Comparison of ENCODE assay signal across 10 mouse cellular contexts in genomic region chr13:49129845-49130244, GRCm38 (mm10). TPM values are rescaled to one million over a fixed set of nuclear protein-coding genes. Genes with fewer than 3 reads are reported as not detected.
DNase-seq lines count a peak whose midpoint lies in the region; ATAC-seq and TF ChIP-seq lines count a peak whose summit lies in the region.
"Had no signal": no experiment of that assay in that cellular context is flagged by ENCODE, and none has a peak within 500 bp of the region (broad histone marks: within the 10 kb centered on the region; RNA-seq: fewer than 3 reads in every experiment).

No protein-coding gene starts in this region.

- DNase-seq in embryonic facial prominence, embryonic 14.5 days (ENCODE audit: low spot score): peak; percentile 68
- no peak for DNase-seq in embryonic facial prominence, embryonic 10.5 days (ENCODE audit: low spot score)
- peak; percentile 75 to 80 for DNase-seq in left cerebral cortex, postnatal 14 days (ENCODE audit: low spot score in 2 of 2)
- peak; percentile 69 for DNase-seq in right cerebral cortex, postnatal 25 days
- no peak for DNase-seq in T-cell, adult 2 months (ENCODE audit: low spot score)

- H3K9ac ChIP-seq in embryonic facial prominence, embryonic 14.5 days (ENCODE audit: low read depth, low read length): no peak overlapping the region
- H3K9ac ChIP-seq in heart, embryonic 11.5 days (ENCODE audit: low read depth, low read length): no peak overlapping the region
- H3K9ac ChIP-seq in kidney, embryonic 14.5 days (ENCODE audit: low read depth, low read length): no peak overlapping the region

- intact Hi-C loops in left cerebral cortex, postnatal 14 days (cut with DNase I): no loop called here

- H3K9me3 ChIP-seq in embryonic facial prominence, embryonic 14.5 days (ENCODE audit: control insufficient read depth, low read length): no peaks in the 10 kb centered on the region
- no peaks in the 10 kb centered on the region for H3K9me3 ChIP-seq in embryonic facial prominence, embryonic 10.5 days
- H3K9me3 ChIP-seq in heart, embryonic 11.5 days (replicated peaks; ENCODE audit: control insufficient read depth, low read length): no peaks in the 10 kb centered on the region
- H3K9me3 ChIP-seq in kidney, embryonic 14.5 days (ENCODE audit: control insufficient read depth, low read length): no peaks in the 10 kb centered on the region

- peak; percentile 25; the same call in 1 of the 2 replicates for ATAC-seq in embryonic facial prominence, embryonic 14.5 days (ENCODE audit: low read depth)
- ATAC-seq in heart, embryonic 11.5 days (replicated peaks; ENCODE audit: insufficient number of reproducible peaks, low FRiP score, low TSS enrichment): no peak; the same call in 1 of the 2 replicates
- ATAC-seq in kidney, embryonic 14.5 days (ENCODE audit: low FRiP score, low TSS enrichment): no peak

- no peak overlapping the region for H3K4me2 ChIP-seq in embryonic facial prominence, embryonic 14.5 days (ENCODE audit: low read depth, low read length)
- H3K4me2 ChIP-seq in heart, embryonic 11.5 days: no peak overlapping the region; the same call in 1 of the 2 replicates
- H3K4me2 ChIP-seq in kidney, embryonic 14.5 days (replicated peaks; ENCODE audit: low read depth, low read length): no peak overlapping the region

- WGBS in embryonic facial prominence, embryonic 14.5 days: 27% methylated on average over 4 of the region's 4 CpGs
- 16% methylated on average over 4 of the region's 4 CpGs for WGBS in embryonic facial prominence, embryonic 10.5 days
- WGBS in heart, embryonic 11.5 days (ENCODE audit: insufficient replicate concordance): 13% methylated on average over 4 of the region's 4 CpGs
- WGBS in kidney, embryonic 14.5 days: 29% methylated on average over 4 of the region's 4 CpGs

- TF ChIP-seq POLR2A in cortical plate, adult 2 months (IDR thresholded peaks at IDR 0.05; ENCODE audit: extremely low read depth, insufficient read depth, low read length): no peak

- no peaks in the 10 kb centered on the region for H3K27me3 ChIP-seq in embryonic facial prominence, embryonic 14.5 days (replicated peaks; ENCODE audit: control insufficient read depth, insufficient read depth, low read length)
- H3K27me3 ChIP-seq in embryonic facial prominence, embryonic 10.5 days (replicated peaks; ENCODE audit: low read depth, poor library complexity, severe bottlenecking): no peaks in the 10 kb centered on the region
- H3K27me3 ChIP-seq in heart, embryonic 11.5 days (ENCODE audit: control insufficient read depth, insufficient read depth, low read length): no peaks in the 10 kb centered on the region
- no peaks in the 10 kb centered on the region for H3K27me3 ChIP-seq in kidney, embryonic 14.5 days (ENCODE audit: control insufficient read depth, insufficient read depth, low read length)
- H3K27me3 ChIP-seq: CH12.LX had no signal

- no peak for TF ChIP-seq CTCF in cortical plate, adult 2 months (IDR thresholded peaks at IDR 0.05; ENCODE audit: extremely low read depth, insufficient read depth, low read length)

- H3K27ac ChIP-seq in embryonic facial prominence, embryonic 14.5 days (replicated peaks; ENCODE audit: low read depth, low read length): no peak overlapping the region
- no peak overlapping the region for H3K27ac ChIP-seq in embryonic facial prominence, embryonic 10.5 days (replicated peaks)
- peak overlapping the region; percentile 77 for H3K27ac ChIP-seq in cortical plate, adult 2 months (ENCODE audit: insufficient read depth, low read length)
- H3K27ac ChIP-seq in heart, embryonic 11.5 days (ENCODE audit: low read depth, low read length): peak overlapping the region; percentile 46; the same call in 1 of the 2 replicates
- H3K27ac ChIP-seq in kidney, embryonic 14.5 days (ENCODE audit: low read depth, low read length): no peak overlapping the region

- H3K4me3 ChIP-seq in embryonic facial prominence, embryonic 14.5 days (ENCODE audit: low read depth, low read length): no peak overlapping the region
- no peak overlapping the region for H3K4me3 ChIP-seq in embryonic facial prominence, embryonic 10.5 days
- no peak overlapping the region for H3K4me3 ChIP-seq in cortical plate, adult 2 months (ENCODE audit: insufficient read depth, low read length)
- no peak overlapping the region for H3K4me3 ChIP-seq in heart, embryonic 11.5 days (ENCODE audit: low read depth, low read length)
- no peak overlapping the region for H3K4me3 ChIP-seq in kidney, embryonic 14.5 days (ENCODE audit: low read length)
- H3K4me3 ChIP-seq: myocyte had no signal

- H3K36me3 ChIP-seq in embryonic facial prominence, embryonic 14.5 days (ENCODE audit: control insufficient read depth, insufficient read depth, low read length): no peaks in the 10 kb centered on the region
- no peaks in the 10 kb centered on the region for H3K36me3 ChIP-seq in embryonic facial prominence, embryonic 10.5 days (replicated peaks)
- no peaks in the 10 kb centered on the region for H3K36me3 ChIP-seq in heart, embryonic 11.5 days (ENCODE audit: control insufficient read depth, insufficient read depth, low read length)
- no peaks in the 10 kb centered on the region for H3K36me3 ChIP-seq in kidney, embryonic 14.5 days (ENCODE audit: control insufficient read depth, insufficient read depth, low read length)

- H3K4me1 ChIP-seq in embryonic facial prominence, embryonic 14.5 days (ENCODE audit: control insufficient read depth, insufficient read depth, low read length): peaks cover 23% of the 10 kb centered on the region
- peaks cover 51% of the 10 kb centered on the region for H3K4me1 ChIP-seq in embryonic facial prominence, embryonic 10.5 days
- H3K4me1 ChIP-seq in cortical plate, adult 2 months (ENCODE audit: control insufficient read depth, insufficient read depth, low read length): peaks cover 42% of the 10 kb centered on the region
- peaks cover 26% of the 10 kb centered on the region for H3K4me1 ChIP-seq in heart, embryonic 11.5 days (ENCODE audit: control insufficient read depth, insufficient read depth, low read length)
- peaks cover 5% of the 10 kb centered on the region; the same call in 1 of the 2 replicates for H3K4me1 ChIP-seq in kidney, embryonic 14.5 days (ENCODE audit: control insufficient read depth, insufficient read depth, low read length)

RNA-seq across cellular contexts. Expression of gene Wnk2, which starts 18.0 kb away (rescaled TPM):
- 3.1 and 3.3 TPM in 2 replicates for polyA plus RNA-seq in embryonic facial prominence, embryonic 14.5 days (2014; fragmentation: Nextera tagmentation; extraction: Ambion mirVana)
- 2.7 and 2.8 TPM in 2 replicates for polyA plus RNA-seq in embryonic facial prominence, embryonic 10.5 days (2016; fragmentation: Nextera tagmentation; extraction: Ambion mirVana)
- 62.4 and 65.4 TPM in 2 replicates for polyA plus RNA-seq in cortical plate, adult 2 months (2012; rRNA removed)
- 0.99 and 1.6 TPM in 2 replicates for polyA plus RNA-seq in heart, embryonic 11.5 days (2014; fragmentation: Nextera tagmentation; extraction: Ambion mirVana)
- total RNA-seq in left cerebral cortex, postnatal 14 days (2021): 100 to 1,000 TPM; 112 to 118 TPM
- polyA plus RNA-seq in kidney, embryonic 14.5 days (2014; fragmentation: Nextera tagmentation; extraction: Ambion mirVana): 1.7 and 2.1 TPM in 2 replicates
- polyA plus RNA-seq: myocyte had no signal

RNA-seq across cellular contexts. Expression of gene Ninj1, which starts 57.4 kb away (rescaled TPM):
- polyA plus RNA-seq in embryonic facial prominence, embryonic 14.5 days (2014; fragmentation: Nextera tagmentation; extraction: Ambion mirVana): 62.4 and 65.0 TPM in 2 replicates
- 26.6 and 28.0 TPM in 2 replicates for polyA plus RNA-seq in embryonic facial prominence, embryonic 10.5 days (2016; fragmentation: Nextera tagmentation; extraction: Ambion mirVana)
- polyA plus RNA-seq in cortical plate, adult 2 months (2012; rRNA removed): 50.2 and 55.1 TPM in 2 replicates
- polyA plus RNA-seq in heart, embryonic 11.5 days (2014; fragmentation: Nextera tagmentation; extraction: Ambion mirVana): 59.1 and 60.6 TPM in 2 replicates
- 10 to 100 TPM; 19.5 to 28.5 TPM for total RNA-seq in left cerebral cortex, postnatal 14 days (2021)
- 43.8 and 54.2 TPM in 2 replicates for polyA plus RNA-seq in kidney, embryonic 14.5 days (2014; fragmentation: Nextera tagmentation; extraction: Ambion mirVana)

Comparison
In these comparisons a context has a peak if more than half of its experiments do, and no peak if none do; other contexts are left out.
1. DNase-seq: peak in embryonic facial prominence, embryonic 14.5 days (single experiment), left cerebral cortex, postnatal 14 days (2 of 2) and right cerebral cortex, postnatal 25 days (single experiment); none in embryonic facial prominence, embryonic 10.5 days (single experiment) and T-cell, adult 2 months (single experiment).
2. H3K27ac ChIP-seq: peak in cortical plate, adult 2 months (single experiment) and heart, embryonic 11.5 days (single experiment); none in embryonic facial prominence, embryonic 14.5 days (single experiment), embryonic facial prominence, embryonic 10.5 days (single experiment) and kidney, embryonic 14.5 days (single experiment).
3. RNA of gene Wnk2, which starts 18.0 kb away (polyA plus RNA-seq): 62.4 to 65.4 TPM in cortical plate, adult 2 months; 3.1 to 3.3 TPM in embryonic facial prominence, embryonic 14.5 days, 2.7 to 2.8 TPM in embryonic facial prominence, embryonic 10.5 days, 1.7 to 2.1 TPM in kidney, embryonic 14.5 days and 0.99 to 1.6 TPM in heart, embryonic 11.5 days; every median in the first group is over 10 times any median in the second.